Comparison of ENCODE assay signal across 18 mouse cellular contexts in the genomic region with DNA sequence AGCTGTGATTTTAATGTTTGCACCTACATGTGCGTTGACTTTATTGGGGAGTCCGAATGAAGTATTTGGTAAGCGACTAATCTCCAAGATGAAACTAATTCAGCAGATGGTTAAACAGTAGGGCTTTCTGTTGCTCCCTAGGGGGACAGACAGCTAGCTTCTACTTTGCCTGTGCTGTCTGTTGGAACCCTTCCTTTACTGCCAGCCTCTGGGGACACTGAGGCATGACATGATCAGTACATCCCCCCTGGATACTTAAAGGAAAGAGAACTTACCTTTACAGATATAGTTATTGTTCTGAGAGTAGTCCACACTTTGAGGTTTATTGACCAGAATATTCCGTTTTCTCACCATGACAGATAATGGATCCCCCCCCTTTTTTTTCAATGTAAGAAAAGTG.
"Had no signal": no experiment of that assay in that cellular context is flagged by ENCODE, and none has a peak within 500 bp of the region (broad histone marks: within the 10 kb centered on the region; RNA-seq: fewer than 3 reads in every experiment).

No protein-coding gene starts in this region.

- H3K9me3 ChIP-seq: liver, embryonic 12.5 days; midbrain, embryonic 10.5 days; midbrain, embryonic 12.5 days; neural tube, embryonic 12.5 days; stomach, embryonic 15.5 days had no signal

- ATAC-seq: liver, embryonic 12.5 days had no signal

- H3K36me3 ChIP-seq: liver, embryonic 12.5 days; midbrain, embryonic 10.5 days; midbrain, embryonic 12.5 days; neural tube, embryonic 12.5 days; stomach, embryonic 15.5 days had no signal

- H3K4me3 ChIP-seq: liver, embryonic 12.5 days; midbrain, embryonic 10.5 days; midbrain, embryonic 12.5 days; myocyte; neural tube, embryonic 12.5 days; stomach, embryonic 15.5 days had no signal

- DNase-seq: lung, adult 18-20 months; lung, embryonic 14.5 days; lung, postnatal 10 days; lung, postnatal 4 days; midbrain, embryonic 14.5 days; right cerebral cortex, adult 18-20 months; right cerebral cortex, postnatal 14 days; thymus, adult 2 months; thymus, postnatal 25 days; thymus, postnatal 4 days had no signal

- H3K27me3 ChIP-seq: liver, embryonic 12.5 days; midbrain, embryonic 12.5 days; neural tube, embryonic 12.5 days; stomach, embryonic 15.5 days had no signal

- H3K4me2 ChIP-seq: lung, embryonic 14.5 days; midbrain, embryonic 12.5 days; stomach, embryonic 15.5 days had no signal

- H3K27ac ChIP-seq: liver, embryonic 12.5 days; liver, embryonic 14.5 days; midbrain, embryonic 10.5 days; midbrain, embryonic 12.5 days; neural tube, embryonic 12.5 days; stomach, embryonic 15.5 days; stomach, postnatal 0 days had no signal

- H3K4me1 ChIP-seq: midbrain, embryonic 10.5 days; midbrain, embryonic 12.5 days; stomach, embryonic 15.5 days had no signal

- H3K9ac ChIP-seq: liver, embryonic 12.5 days; liver, embryonic 14.5 days; lung, embryonic 14.5 days; midbrain, embryonic 12.5 days; neural tube, embryonic 12.5 days; stomach, embryonic 15.5 days had no signal
